Mouse (Mus musculus): ENCODE measurements around the gene Vps72.

DNA sequence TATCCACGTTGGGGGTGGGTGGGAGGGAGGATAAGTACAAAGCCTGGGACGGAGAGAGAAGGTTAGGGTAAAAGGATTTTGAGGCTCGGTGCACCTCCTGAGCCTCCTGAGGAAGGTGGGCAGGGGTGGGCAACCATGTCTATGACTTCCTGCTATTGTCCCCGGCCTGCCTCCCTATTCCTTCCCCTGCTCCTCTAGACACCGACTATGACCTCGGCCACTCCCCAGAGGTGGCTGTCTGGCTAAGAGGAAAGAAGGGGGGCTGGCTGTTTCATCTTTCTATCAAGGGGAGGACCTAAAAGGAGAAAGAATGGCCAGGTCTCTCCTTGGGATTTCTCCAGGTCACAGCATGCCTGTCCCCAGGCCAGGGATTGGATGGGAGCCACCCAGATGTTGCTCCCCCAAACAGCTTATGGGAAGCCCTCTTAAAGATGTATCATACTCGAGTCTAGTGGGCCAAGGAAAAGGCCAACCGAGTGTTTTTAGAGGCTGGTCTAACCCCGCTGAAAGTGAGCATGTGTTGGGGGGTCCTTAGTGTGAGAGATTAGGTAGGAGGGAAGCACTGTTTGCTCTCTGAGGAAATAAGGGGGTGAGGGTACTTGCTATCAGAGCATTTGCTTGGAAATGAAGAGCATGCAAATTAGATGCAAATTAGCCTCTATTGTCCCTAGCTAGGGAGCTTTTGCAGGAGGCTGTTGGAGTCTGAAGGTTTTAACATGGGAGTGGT, 51.0 kb downstream of the Vps72 start:
- no peak for TF ChIP-seq HCFC1 (IDR thresholded peaks at IDR 0.05; ENCODE audit: borderline replicate concordance, insufficient read depth, low read length)
- TF ChIP-seq MAFK (IDR thresholded peaks at IDR 0.05; ENCODE audit: insufficient read depth, low read depth, low read length), result no peak
